Mouse (Mus musculus) ES-Bruce4 (cell line): ENCODE results near the gene Taf3.

Experiments
- CTCF ChIP-seq: IDR thresholded peaks from one replicate; pipeline ENCODE4 v1.8.1; 2011; ENCODE audit warnings: low read depth, low read length
- EP300 ChIP-seq: IDR thresholded peaks from 2 replicates; pipeline ENCODE4 v1.6.1; 2011; ENCODE audit warnings: low read depth, low read length; ENCODE audit not compliant: insufficient read depth
- POLR2A ChIP-seq: IDR thresholded peaks from one replicate; pipeline ENCODE4 v1.8.1; 2011; ENCODE audit warnings: low read length; ENCODE audit not compliant: insufficient read depth

GRCm38 (mm10) chr2:9890906-9891305, 157.5 kb downstream of the Taf3 start:
- TF ChIP-seq POLR2A = no peak
- TF ChIP-seq CTCF = no peak
- no peak for TF ChIP-seq EP300
